Mouse (Mus musculus) cortical plate, adult 2 months (tissue): ENCODE measurements around the gene Kctd13.

Experiments used
- CTCF ChIP-seq: fragments of 200-500 bp; IDR thresholded peaks from 2 replicates; pipeline ENCODE4 v1.5.1; 2011; ENCODE audit warnings: mild to moderate bottlenecking, control low read depth, low read length; ENCODE audit not compliant: insufficient read depth; ENCODE audit errors: extremely low read depth
- POLR2A ChIP-seq: fragments of 200-500 bp; IDR thresholded peaks from 2 replicates; pipeline ENCODE4 v1.6.1; 2011; ENCODE audit warnings: mild to moderate bottlenecking, low read length, control low read depth; ENCODE audit not compliant: insufficient read depth; ENCODE audit errors: extremely low read depth

DNA sequence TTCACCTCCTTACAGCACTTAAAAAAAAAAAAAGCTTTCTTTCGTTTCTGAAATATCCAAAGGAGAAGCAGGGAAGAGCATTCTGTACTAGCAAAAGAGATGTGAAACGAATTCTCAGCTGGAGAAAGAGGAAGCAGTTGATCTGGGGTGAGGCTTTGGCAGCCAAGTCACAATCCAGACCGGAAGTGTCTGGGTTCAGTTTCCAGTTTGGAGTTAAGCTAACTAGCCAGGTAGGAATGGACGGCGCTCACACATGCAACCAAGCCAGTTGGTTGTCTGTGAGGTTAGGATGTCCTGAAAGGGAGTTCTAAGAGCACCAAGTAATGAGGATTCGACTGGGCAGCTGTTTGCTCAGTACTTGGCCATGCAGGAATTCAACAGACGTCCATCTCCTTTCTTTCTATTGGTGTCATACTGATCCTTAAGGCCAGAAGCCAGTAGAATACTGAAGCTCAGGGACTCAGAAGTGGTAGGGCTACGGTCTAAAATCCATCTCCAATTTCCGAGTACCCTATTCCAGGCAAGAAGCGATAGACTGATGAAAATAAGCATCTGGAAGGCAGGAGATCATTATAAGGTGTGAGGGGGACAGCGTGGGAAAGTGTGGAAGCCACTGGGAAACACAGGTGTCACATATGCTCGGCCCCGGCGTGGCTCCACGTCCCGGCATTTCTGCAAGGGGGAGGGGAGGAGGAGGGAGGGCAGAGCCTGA, 31.1 kb upstream of the Kctd13 start:
- TF ChIP-seq CTCF (no peak), POLR2A (no peak)
